Mouse (Mus musculus): Measurements from ENCODE around the gene Map4k2.

Gene Map4k2

GRCm38 (mm10) chr19:6400096-6401086 is 59.5 kb downstream of the Map4k2 start:
- DNase-seq (ENCODE audit: low read depth, low spot score): no peak

- no peak for DNase-seq (ENCODE audit: low read depth, low spot score)
Measured at GRCm38 (mm10) chr19:6401131-6401815, 60.3 kb downstream of the Map4k2 start.

- no peak for DNase-seq (ENCODE audit: low read depth, low spot score)
Measured at GRCm38 (mm10) chr19:6401951-6402350, 61.0 kb downstream of the Map4k2 start.

GRCm38 (mm10) chr19:6403869-6404268 is 62.9 kb downstream of the Map4k2 start:
- no peak for DNase-seq (ENCODE audit: low read depth, low spot score)
